Mouse (Mus musculus) small intestine, adult 2 months (tissue): ENCODE measurements around the gene Alk.

Source experiments
- CTCF ChIP-seq: fragments of 200-500 bp; IDR thresholded peaks from 2 replicates; pipeline ENCODE4 v1.5.1; 2012; ENCODE audit warnings: low read depth, mild to moderate bottlenecking, control low read depth, inconsistent platforms, low read length, moderate library complexity, mixed read lengths; ENCODE audit not compliant: insufficient replicate concordance, insufficient read length; ENCODE audit errors: extremely low read depth
- POLR2A ChIP-seq: fragments of 200-500 bp; IDR thresholded peaks from 2 replicates; pipeline ENCODE4 v1.6.1; 2012; ENCODE audit warnings: low read depth, mild to moderate bottlenecking, control low read depth, inconsistent platforms, low read length, moderate library complexity

- TF ChIP-seq CTCF (no peak), POLR2A (no peak)
These were observed 668.6 kb downstream of the Alk start for GRCm38 (mm10) chr17:71935837-71936236.
